Mouse (Mus musculus): ENCODE data around the gene Ttyh2.
"Not testable (repeated sequence)": the region's sequence is repeated elsewhere in the genome, so short reads cannot be mapped to it uniquely, and the experiment has no call there.

Ttyh2 gene

DNA sequence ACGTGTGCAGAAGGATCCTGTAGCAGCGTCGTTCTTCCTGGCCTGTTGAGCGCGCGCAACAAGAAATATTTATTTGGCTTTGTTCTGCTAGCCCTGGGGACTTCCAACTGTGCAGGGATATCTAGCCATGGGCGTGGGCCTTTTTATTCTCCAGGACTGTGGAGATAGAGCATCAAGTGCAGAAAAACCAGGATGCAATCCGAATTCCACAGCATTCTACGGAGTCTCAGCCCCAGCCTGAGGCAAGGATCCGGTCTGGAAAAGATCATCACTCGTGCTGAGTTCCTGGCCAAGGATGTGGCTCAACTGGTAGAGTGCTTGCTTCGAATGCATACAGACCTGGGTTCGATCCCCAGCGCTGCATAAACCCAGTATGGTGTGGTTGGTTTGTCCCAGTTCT lies 13.1 kb upstream of the Ttyh2 start:
- no peak for DNase-seq (ENCODE audit: low spot score)

DNA sequence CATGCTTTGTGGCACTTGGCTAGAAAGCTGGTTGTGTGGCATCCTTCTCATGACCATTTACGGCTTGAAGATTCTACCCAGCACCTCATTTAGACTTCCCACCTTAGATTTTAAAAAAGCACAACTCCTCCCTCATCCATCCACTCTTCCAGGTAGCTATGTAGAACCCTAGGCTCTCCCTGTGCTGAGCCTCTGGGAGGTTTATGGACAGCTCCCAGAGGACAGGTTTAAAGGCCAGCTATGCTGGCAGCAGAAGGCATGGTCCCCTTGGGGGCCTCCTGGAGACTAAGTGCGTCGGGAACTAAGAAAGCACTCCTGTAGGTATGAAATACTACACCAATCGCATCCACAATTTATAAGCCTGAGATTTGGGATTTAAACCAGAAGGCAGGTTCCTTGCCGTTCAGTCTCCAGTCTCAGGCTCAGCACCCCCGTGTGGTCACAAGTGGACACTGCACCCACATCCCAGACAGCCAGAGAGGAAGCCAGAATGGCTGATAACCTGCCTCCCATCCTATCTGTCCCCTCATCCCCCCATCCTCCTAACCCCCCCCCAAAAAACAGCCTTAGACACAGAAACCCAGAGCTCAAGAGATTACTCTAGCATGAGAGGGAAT lies 12.4 kb upstream of the Ttyh2 start:
- DNase-seq (ENCODE audit: low spot score) = peak; percentile 55

DNA sequence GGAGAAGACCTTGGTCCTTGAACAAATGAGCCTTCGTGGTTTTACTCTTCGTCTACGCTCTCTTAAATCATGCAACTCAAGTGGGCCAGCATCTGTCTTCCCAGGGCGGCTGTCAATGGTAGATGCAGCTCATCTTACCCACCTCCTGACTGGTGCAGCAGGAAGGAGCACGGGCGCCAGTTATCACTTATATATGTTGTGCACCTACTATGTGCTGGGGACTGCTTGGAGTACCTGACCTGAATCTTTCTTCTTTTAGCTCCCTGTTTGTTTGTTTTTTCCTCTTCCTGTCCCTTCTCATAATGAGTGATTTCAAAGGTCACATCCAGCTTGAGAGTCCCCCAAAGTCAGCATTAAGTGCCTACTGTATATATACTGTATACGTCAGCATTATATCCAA lies 11.1 kb upstream of the Ttyh2 start:
- no peak for DNase-seq (ENCODE audit: low spot score)

DNA sequence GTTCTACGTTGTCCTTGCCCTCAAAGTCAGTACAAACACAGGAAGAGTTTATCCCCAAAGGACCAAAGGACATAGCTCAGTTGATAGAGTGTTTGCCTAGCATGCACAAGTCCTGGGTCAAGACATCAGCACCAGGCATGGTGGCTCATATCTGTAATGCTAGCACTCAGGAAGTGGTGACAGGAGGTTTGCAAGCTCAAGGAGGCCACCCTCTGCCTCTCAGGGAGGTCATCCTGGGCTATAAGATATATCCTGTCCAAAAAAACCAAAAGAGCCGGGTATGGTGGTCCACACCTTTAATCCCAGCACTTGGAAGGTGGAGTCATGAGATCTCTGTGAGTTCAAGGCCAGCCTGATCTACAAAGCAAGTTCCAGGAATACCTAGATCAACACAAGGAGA lies 9.8 kb upstream of the Ttyh2 start:
- DNase-seq (ENCODE audit: low spot score) = no peak

DNA sequence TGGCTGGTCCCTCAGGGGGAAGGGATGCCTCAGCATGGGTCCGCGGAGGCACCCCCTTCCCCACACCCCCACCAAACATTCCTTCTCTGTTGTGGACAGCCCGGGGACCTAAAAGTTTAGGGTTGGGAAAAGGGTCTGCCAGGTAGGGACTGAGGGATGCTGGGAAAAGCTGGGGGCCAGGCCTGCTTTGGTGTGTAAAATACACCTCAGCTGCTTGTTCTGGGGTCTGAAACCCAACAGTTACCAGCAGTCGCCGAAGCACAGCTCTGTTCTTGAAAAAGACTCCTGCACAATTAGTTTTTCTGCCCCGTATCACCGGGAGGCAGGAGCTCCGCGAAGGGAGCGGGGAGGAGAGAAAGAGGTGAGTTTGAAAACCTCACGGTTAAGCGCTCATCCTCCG lies 8.4 kb upstream of the Ttyh2 start:
- DNase-seq (ENCODE audit: low spot score) = no peak

DNA sequence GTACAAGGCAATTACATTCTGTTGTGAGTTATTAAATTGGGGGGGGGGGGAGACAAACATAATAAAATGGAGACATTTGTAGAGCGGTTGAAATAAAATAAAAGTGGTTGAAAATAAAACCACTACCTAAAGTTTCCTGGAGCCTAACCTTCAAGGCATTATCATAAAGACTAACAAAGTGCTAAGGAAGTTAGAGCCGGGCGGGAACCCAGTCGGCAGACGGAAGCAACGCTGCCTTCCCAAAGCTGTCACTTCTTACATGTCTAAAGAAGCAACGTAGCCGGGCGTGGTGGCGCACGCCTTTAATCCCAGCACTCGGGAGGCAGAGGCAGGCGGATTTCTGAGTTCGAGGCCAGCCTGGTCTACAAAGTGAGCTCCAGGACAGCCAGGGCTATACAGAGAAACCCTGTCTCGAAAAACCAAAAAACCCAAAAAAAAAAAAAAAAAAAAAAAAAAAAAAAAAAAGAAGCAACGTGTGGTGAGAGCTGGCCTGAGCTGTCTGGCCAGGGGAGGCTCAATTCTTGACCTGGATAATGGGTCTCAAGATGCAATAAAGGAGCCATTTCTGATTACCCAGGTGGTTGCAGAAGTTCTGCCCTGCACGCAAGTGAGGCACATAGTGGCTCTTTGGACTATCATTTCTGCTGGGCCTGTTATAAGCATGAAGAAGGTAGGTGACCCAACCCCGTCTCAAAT lies 7.8 kb upstream of the Ttyh2 start:
- no peak for DNase-seq (ENCODE audit: low spot score)

DNA sequence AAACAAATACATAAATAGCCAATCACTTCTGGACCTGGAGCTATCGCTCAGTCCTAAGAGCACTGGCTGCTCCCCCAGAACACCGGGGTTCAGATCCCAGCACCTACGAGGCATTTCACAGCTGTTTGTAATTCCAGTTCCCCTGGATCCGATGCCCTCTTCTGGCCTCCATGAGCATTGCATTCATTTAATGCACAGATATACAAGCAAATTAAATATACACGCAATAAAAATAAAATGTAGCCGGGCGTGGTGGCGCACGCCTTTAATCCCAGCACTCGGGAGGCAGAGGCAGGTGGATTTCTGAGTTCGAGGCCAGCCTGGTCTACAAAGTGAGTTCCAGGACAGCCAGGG lies 7.3 kb upstream of the Ttyh2 start:
- DNase-seq (ENCODE audit: low spot score) = peak; percentile 37

DNA sequence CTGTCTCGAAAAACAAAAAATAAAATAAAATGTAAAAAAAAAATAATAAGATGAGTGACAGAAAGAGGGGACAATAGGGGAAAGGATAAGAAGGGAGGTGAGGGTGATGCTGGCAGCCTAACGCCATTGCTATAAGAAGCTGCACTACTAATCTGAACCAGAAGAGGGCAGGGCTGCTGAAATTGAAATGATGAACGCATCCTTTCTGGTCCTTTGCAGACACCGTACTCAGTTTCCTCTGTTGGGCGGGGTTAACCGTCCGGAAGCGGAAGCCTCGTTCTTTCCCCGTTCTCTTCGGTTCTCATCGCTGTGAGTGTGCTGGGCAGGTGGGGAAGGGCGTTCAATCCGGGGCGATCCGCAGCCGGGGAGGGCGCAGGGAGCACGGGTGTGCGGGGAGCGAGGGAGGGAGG lies 6.9 kb upstream of the Ttyh2 start, which contains the start of gene Rpl38:
TSS of gene Rpl38 (plus strand) at position 224 of the 410 bp plus-strand sequence.
- peak; percentile 96 for DNase-seq (ENCODE audit: low spot score)

DNA sequence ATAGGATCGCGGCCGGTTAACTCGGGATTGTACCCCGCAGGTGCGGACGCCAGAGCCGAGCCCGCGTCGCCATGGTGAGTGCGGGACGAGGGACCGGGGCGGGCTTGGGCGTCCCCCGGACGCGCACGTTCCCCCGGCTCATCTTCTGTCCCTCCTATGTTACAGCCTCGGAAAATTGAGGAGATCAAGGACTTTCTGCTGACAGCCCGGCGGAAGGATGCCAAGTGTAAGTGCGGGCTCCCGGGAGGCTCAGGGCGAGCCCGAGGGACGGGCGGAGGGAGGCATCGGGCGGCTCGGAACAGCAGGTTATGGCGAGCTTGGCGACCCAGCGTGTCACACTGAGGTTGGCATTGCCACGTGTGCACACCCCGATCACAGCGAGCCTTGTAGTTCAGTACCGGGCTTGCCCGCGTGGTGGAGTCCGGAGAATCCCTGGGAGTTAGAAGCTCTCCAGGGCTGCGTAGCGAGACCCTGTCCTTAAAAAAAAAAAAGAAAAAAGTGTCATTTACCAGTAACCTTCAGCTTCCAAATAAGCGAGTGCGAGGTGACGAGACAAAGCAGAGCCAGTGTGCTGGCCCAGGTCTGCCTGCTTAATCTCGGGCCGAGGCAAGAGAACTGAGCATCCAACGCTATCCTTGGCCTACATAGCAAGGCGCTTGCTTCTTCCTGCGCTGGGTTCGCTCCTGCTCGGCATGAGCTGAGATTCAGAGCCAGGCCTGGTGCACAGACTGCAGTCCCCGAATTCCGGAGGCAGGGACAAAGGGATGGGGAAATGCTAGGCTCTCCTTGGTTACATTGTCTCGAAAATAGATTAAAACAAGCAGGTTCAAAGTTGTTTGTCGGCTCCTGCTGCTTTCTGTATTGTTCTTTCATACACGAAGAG lies 6.2 kb upstream of the Ttyh2 start:
- peak; percentile 66 for DNase-seq (ENCODE audit: low spot score)

DNA sequence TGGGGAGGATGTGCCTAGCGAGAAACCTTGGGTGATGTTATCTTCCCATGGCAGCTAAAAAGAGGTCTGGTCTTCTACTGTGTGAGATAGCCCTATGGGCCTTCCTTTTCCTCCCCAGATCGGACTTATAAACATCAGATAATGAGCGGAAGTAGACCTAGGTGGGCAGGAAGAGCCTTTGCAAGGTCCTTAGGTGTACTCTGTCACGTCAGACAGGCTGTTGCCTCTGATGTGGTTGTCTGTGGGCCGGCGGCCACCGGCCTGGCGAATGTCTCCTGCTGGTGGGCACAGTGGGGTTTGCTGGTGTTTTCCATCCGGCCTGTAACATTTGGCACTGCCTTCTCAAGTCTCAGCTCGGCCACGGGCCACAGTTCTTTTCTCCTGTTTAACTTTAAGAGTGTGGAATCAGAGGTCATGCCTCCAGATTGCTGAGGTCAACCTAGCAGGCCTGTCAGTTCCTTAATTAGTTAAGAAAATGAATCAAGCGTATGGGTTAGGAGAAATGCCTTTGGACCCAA lies 5.5 kb upstream of the Ttyh2 start:
- DNase-seq (ENCODE audit: low spot score) = no peak

DNA sequence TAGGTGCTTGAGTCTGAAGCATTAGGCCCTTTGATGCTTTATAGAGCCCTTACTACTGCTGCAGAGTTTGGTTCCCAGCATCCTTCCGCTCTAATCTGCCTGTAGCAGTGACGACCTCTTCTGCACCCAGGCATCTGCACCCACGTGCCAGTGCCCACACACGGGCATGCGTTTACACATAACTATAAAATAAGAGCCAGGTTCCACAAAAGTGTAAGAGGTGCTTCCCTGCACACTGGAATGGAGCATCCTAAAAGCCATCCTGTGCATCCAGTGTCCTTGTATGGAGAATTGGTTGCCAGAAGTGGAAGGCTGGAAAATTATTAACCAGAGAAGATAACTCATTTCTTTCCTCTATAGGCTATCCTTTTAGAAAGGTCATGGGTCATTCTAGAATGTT lies 4.1 kb upstream of the Ttyh2 start:
- DNase-seq (ENCODE audit: low spot score) = no peak

DNA sequence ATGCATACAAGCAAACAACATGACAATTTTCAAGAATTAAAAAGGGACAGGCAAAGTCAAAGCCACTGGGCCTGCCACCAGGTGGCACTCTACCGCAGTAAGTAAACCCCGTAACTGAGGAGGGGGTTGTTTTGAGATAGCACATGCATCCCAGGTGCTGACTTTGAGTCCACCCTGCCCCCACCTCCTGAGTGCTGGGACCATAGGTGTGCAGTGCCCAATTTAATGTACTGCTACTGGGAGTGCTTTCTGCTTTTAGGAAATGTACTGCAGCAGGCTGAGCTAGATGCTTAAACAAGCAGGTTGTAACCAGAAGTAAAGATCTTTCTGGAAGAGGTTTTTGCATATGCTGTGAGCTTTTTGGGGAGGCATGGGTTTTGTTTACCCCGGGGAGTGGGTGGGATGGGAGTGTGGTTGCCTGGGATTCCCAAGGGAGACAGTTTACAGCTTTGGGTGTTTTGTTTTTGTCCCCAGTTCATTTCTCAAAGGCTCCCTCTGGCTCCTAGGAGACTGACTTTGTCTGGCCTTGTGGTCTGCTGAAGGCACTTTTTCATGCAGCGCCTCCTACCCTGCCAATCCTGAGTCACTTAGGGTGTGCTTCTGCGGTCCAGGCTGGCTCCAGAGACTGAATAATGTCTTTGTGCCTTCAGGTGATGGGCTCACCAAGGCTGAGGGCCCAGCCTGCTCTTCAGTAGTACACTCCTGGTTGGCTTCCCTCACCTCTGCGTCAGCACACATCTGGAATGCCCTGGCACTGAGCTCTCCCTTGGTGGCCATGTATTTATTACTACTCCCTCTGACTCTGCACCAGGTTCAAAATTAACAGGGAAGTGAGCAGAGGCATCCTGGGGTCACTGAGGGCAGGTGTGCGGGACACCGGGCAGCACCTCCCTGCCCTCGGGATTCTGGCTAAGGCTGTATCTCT lies 2.2 kb upstream of the Ttyh2 start:
- no peak for DNase-seq (ENCODE audit: low spot score)

DNA sequence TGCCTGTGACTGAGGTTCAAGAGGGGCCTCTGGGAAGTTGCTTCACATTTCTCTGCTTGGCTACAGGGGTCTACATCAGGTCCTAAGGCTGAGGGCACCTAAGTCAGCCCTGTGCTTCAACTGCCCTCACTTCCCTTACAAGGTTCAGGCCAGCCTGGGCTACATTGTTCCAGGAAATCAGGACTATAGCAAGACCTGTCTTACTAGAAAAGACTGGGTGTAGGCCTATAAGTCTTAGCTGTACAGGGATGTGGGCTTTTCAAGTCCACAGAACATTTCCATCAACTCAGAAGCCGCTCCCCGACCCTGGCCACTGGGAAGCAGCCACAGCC lies 1.5 kb upstream of the Ttyh2 start:
- no peak for DNase-seq (ENCODE audit: low spot score)

DNA sequence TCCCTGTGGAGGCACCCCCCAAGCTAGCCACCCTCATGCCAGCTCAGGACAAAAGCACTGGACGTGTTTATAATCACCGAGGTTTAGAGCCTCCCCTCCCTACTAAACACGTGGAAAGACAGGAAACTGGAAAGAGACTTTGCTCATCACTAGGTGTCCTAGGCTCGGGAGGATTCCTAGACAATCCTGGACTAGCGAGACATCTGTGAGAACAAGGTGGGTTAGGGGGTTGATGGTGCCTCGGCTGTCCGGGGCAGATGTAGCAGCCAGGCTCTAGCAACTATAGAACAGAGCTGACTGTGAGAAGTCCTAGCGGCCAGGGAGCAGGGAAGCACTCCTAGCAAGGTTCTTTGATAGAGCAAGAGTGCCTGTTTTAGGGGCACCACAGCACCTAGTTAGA lies 1.1 kb upstream of the Ttyh2 start:
- DNase-seq (ENCODE audit: low spot score) = no peak

DNA sequence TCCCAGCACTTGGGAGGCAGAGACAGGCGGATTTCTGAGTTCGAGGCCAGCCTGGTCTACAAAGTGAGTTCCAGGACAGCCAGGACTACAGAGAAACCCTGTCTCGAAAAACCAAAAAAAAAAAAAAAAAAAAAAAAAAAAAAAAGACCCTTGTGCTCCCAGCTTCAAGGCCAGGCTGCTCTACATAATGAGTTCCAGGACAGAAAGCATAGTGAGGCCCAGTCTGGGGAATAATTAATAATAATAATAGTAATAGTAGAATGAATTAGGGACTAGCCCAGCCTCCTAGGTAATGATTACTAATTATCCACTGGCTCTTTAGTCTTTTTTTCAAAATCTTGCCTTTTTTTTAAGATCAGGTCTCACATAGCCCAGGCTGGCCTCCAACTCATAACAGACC lies 435 bp upstream of the Ttyh2 start:
- not testable (repeated sequence) for DNase-seq (ENCODE audit: low spot score)

DNA sequence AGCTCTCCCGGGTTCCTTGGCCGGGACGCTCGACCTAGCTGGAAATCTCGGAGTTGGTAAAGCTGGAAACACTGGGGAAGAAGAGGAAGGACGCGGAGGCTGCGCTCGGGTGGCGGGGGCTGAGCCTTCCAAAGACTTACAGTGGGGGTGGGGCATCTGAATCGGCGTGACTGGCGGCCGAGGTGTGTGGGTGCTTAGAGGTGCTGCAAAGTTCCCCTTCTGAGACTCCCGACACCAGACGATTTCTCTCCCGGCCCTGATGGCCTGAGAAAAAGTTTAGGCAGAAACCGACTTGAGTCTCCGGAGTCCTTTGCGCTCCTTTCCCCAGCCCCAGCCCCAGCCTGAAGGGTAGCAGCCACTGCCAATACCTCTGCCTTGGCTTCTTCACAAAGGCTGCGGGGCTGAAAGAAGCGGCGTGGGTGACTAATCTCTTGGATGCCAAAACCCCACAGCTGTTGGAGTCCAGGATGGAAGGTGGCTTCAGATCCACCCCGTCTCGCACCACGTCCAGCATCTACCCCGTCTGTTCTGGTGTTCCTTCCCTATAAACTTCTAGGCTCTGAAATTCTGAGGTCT lies 683 bp downstream of the Ttyh2 start:
- DNase-seq (ENCODE audit: low spot score) = peak; percentile 36

DNA sequence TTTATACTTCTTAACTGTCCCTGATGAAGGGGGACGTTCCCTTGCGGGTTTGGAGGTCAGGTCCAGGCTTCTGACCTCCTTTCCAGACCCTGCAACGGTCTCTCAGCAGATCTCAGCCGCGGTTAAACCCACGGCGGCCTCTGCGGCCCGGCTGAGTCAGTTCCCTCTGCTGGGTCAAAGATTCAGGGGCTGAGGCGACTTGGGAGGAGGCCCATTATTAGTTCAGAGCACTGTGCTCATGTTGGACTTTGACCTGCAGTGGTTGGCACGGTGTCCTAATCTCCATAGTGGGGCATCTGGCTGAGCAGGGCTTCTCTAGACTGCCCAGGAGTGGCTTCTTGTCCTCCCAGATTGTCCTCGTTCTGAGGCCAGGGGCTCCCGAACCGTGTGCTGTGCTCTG lies 1.2 kb downstream of the Ttyh2 start:
- DNase-seq (ENCODE audit: low spot score) = peak; percentile 30

DNA sequence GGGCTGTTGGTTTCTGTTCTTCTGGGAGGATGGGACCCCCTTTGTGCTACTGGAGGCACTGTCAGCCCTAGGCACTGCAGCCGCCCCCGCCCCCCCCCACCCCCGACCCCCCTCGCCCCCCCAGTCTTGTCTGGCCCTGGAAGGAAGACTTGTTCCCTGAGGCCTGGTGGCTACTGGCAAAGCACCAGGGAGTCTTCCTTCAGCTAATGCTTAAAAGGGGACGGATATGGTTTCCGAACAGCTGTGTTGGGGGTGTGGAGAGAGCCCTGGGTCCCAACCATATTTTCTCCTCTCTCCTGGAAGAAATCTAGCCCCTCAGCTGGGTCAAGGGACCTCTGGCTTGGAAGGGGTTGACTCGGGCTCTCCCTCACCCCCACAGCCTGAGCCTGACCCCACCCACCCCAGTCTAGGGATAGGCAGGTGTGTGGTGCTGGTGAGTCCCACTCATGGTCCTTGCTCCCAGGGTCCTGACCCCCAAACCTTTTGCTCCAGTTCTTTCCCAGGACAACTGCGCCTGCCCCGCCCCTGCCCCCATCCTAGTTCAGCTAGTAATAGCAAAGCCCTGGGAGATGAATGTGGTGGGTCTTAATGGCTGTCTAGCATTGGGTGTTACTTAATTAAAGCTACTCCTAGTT lies 1.8 kb downstream of the Ttyh2 start:
- DNase-seq (ENCODE audit: low spot score) = no peak

DNA sequence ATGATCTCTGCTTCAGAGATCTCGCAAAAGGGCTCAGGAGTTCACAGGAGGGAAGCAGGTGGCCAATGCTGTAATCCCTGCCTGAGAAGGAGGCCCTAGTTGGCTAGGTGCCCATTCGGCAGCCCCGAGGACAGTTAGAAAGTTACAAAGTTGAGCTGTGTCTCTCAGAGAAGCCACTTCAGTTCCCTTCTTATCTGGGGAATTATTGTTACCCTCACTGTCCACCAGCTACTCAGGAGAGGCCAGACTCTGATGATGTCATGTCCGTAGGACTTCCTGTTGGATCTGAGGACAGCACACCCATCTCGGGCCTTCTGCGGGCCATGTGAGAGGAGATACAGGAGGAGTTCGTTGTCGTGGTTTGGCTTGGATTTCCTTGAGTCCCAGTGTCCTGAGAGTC lies 4.4 kb downstream of the Ttyh2 start:
- DNase-seq (ENCODE audit: low spot score) = peak; percentile 32

DNA sequence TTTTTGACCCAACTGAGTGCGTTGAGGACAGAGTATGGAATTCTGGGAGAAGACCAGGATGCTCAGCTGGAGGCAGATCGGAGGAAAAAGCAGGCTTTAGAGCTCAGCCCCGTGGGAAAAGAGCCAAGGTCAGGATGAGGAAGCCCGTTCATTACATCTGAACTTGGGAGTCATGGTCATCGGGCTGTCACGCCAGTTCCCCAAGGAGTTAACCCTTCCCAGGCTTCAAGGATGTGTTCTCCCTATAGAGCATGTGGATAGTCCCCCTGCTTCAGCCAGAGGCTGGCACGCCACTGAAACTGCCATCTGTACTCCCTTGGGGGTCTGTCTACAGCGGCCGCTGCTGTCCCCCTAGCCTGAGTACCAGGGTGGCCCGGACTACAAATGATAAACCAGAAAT lies 5.1 kb downstream of the Ttyh2 start:
- no peak for DNase-seq (ENCODE audit: low spot score)

DNA sequence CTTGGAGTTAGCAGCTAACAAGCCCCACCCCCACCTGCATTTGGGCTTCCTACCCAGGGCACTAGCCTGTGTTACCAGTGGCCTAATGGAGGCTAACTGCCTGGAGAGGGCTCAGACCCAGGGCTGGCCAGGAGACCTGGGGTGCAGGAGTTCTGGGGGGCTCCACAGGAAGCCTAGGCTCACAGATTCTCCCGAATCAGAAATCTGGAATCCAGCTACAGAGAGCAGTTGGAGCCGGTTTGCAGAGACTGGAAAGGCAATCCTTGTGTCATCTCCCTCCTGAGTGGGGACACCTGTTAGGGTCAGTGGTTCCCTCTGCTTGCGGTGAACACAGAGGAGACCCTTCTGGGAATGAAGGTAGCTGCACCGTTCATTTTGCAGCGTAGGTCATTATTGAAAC lies 5.8 kb downstream of the Ttyh2 start:
- DNase-seq (ENCODE audit: low spot score) = no peak
